Mouse (Mus musculus) B cell, adult 67 days (primary cell): ENCODE results near the gene Pde8a. TPM values are rescaled to one million over a fixed set of nuclear protein-coding genes. Genes with fewer than 3 reads are reported as not detected.

Experiments used
- total RNA-seq, 2 experiments: library from RNA; stranded (reverse); gene quantifications; 4 replicates each; pipeline ENCODE4 v1.2.4; 2023

Pde8a gene
- 10 to 100 TPM; 12.8 to 13.7 TPM for total RNA-seq

GRCm38 (mm10) chr7:81213347-81214152 lies at the start of gene Pde8a:
TSS of gene Pde8a (plus strand) at chr7:81213596.

GRCm38 (mm10) chr7:81344544-81345446 lies 131.4 kb downstream of the Pde8a start, which contains the start of gene Rps17:
TSS of gene Rps17 (minus strand) at chr7:81345254.

Other genes with a start within 250 kb of the Pde8a start
- gene Zfp592, start 219.9 kb upstream of the Pde8a start, total RNA-seq, result 100 to 1,000 TPM; 103 to 121 TPM
- under 1 TPM; 0.23 to 0.42 TPM for gene Alpk3, start 156.0 kb upstream of the Pde8a start, total RNA-seq
- not detected for gene Slc28a1, start 98.8 kb upstream of the Pde8a start, total RNA-seq
- gene Rps17, start 131.7 kb downstream of the Pde8a start, total RNA-seq, result 1,000 to 10,000 TPM; 1,700 to 1,708 TPM
- gene Cpeb1, start 241.9 kb downstream of the Pde8a start, total RNA-seq, result not detected